Mouse (Mus musculus) forebrain, embryonic 14.5 days (tissue): ENCODE measurements around the gene Tnfrsf1b. TPM values are rescaled to one million over a fixed set of nuclear protein-coding genes. Genes with fewer than 3 reads are reported as not detected.

Source experiments
- ATAC-seq: fragments of 200-750 bp; cut with Nextera tagmentation; 2 replicates; pipeline ENCODE4 v1.8.0; 2017; ENCODE audit warnings: mild to moderate bottlenecking, moderate library complexity
- DNase-seq: peaks from one replicate; pipeline ENCODE4 v3.0.0-alpha.2; 2015; ENCODE audit warnings: low spot score
- H3K27ac ChIP-seq: fragments of 300-500 bp; sonication (generic); 2 replicates; pipeline ENCODE4 v1.5.1; 2014; ENCODE audit warnings: low read depth, mild to moderate bottlenecking, control low read depth, low read length, moderate library complexity
- H3K27me3 ChIP-seq: fragments of 300-500 bp; sonication (generic); replicated peaks from 2 replicates; pipeline ENCODE4 v1.6.1; 2014; ENCODE audit warnings: low read length, control low read depth, mixed read lengths; ENCODE audit not compliant: control insufficient read depth, insufficient read depth
- H3K36me3 ChIP-seq: fragments of 300-500 bp; sonication (generic); 2 replicates; pipeline ENCODE4 v1.6.1; 2014; ENCODE audit warnings: low read length, control low read depth; ENCODE audit not compliant: control insufficient read depth, insufficient read depth
- H3K4me1 ChIP-seq: fragments of 300-500 bp; sonication (generic); 2 replicates; pipeline ENCODE4 v1.6.1; 2014; ENCODE audit warnings: antibody characterized with exemption, low read length, control low read depth; ENCODE audit not compliant: control insufficient read depth, insufficient read depth
- H3K4me2 ChIP-seq: fragments of 300-500 bp; sonication (generic); 2 replicates; pipeline ENCODE4 v1.6.1; 2014; ENCODE audit warnings: mild to moderate bottlenecking, control low read depth, low read length
- H3K4me3 ChIP-seq: fragments of 300-500 bp; sonication (generic); 2 replicates; pipeline ENCODE4 v1.5.1; 2014; ENCODE audit warnings: low read depth, low read length, control low read depth
- H3K9ac ChIP-seq: fragments of 300-500 bp; sonication (generic); 2 replicates; pipeline ENCODE4 v1.6.1; 2014; ENCODE audit warnings: mild to moderate bottlenecking, low read length, control low read depth, moderate library complexity
- H3K9me3 ChIP-seq: fragments of 300-500 bp; sonication (generic); replicated peaks from 2 replicates; pipeline ENCODE4 v1.6.1; 2016; ENCODE audit warnings: low read length, control low read depth, mixed read lengths; ENCODE audit not compliant: control insufficient read depth
- WGBS: fragments of 180-500 bp; shearing (Covaris S2); extraction: QIAGEN DNeasy Blood & Tissue Kit; methylation state at CpG from one replicate; pipeline ENCODE4 v1.1.7; 2014; 5-methylcytosine and 5-hydroxymethylcytosine counted together
- polyA plus RNA-seq: library from polyadenylated mRNA; unstranded; fragments of >200 nt; fragmentation: Nextera tagmentation; extraction: Ambion mirVana; gene quantifications from 2 replicates; pipeline ENCODE4 v1.2.1, GENCODE M21; 2014

Gene Tnfrsf1b
- polyA plus RNA-seq, 1 experiment from 2014 or later: 1.9 TPM

DNA sequence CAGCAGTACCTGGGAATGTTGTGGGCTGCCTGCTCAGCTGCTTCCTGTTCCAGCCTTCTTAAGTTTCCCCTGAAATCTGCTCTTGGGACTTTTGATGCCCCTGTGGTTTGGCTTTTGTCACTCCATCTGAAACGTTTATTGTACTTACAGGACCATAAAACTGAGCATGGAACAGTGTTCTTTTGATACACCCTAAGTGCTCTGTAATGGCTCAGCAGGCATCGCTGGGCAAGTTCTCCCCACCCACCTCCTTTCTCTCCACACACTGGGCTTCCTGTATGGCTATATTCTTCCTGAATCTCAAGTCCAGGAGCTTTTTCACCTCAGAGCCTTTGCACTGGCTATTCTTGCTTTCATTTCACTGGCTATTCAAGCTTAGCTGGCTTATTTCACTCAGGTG is 18.1 kb upstream of the Tnfrsf1b start:
- no peak for ATAC-seq
- H3K4me1 ChIP-seq: no peaks in the 10 kb centered on the region
- no peaks in the 10 kb centered on the region for H3K9me3 ChIP-seq

DNA sequence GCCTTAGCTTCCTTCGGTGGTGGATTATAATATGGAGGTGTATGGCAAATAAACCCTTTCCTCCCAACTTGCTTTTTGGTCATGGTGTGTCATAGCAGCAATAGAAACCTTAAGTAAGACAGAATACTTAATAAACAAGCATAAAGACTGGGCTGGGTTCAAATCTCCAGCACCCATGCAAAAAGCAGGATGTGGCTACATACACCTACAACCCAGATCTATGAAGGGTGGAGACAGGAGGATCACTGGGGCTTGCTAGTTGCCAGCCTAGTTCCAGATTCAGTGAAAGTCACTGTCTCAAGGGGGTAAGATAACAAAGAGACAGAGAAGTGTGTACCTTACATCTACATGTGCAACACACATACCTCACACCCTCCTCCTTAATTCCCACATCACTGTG is 16.9 kb upstream of the Tnfrsf1b start:
- WGBS: 89% methylated on average over 1 of the region's 1 CpGs
- H3K36me3 ChIP-seq: no peaks in the 10 kb centered on the region
- no peaks in the 10 kb centered on the region for H3K4me1 ChIP-seq
- no peak overlapping the region for H3K4me2 ChIP-seq
- H3K4me3 ChIP-seq: no peak overlapping the region
- no peaks in the 10 kb centered on the region for H3K27me3 ChIP-seq
- DNase-seq (no peak), ATAC-seq (no peak)
- H3K9me3 ChIP-seq: no peaks in the 10 kb centered on the region
- no peak overlapping the region for H3K9ac ChIP-seq
- no peak overlapping the region for H3K27ac ChIP-seq

More for the DNA sequence above, 18.1 kb upstream of the Tnfrsf1b start:
- no peak overlapping the region for H3K9ac ChIP-seq
- DNase-seq: no peak
- H3K27me3 ChIP-seq: no peaks in the 10 kb centered on the region
- no peak overlapping the region for H3K4me3 ChIP-seq
- H3K27ac ChIP-seq: no peak overlapping the region
- 43% methylated on average over 2 of the region's 2 CpGs for WGBS
- no peak overlapping the region for H3K4me2 ChIP-seq
- H3K36me3 ChIP-seq: no peaks in the 10 kb centered on the region

DNA sequence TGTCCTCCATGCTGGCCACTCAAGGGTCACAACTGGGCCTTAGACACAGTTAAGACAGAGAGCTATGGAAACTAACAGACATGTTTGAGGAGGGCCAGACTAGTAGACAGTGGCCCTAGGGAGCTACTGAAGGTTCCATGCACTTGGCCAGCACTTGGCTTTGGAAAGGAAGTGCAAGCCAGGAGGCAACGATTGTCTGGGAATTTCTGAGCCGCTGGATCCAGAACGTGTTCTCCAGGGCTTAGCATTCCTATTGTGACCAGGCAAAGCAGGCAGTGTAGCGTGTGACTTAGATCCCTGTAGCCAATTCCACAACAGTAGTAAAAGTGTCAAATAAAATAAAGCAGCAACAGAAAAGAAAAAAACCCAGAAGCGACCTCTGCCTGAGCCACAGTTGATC is 14.1 kb upstream of the Tnfrsf1b start:
- WGBS: 87% methylated on average over 5 of the region's 5 CpGs
- no peak overlapping the region for H3K9ac ChIP-seq
- ATAC-seq (no peak), DNase-seq (no peak)
- H3K27ac ChIP-seq: no peak overlapping the region
- no peak overlapping the region for H3K4me2 ChIP-seq
- no peaks in the 10 kb centered on the region for H3K27me3 ChIP-seq
- H3K9me3 ChIP-seq: no peaks in the 10 kb centered on the region
- H3K4me3 ChIP-seq: no peak overlapping the region
- no peaks in the 10 kb centered on the region for H3K4me1 ChIP-seq
- no peaks in the 10 kb centered on the region for H3K36me3 ChIP-seq

DNA sequence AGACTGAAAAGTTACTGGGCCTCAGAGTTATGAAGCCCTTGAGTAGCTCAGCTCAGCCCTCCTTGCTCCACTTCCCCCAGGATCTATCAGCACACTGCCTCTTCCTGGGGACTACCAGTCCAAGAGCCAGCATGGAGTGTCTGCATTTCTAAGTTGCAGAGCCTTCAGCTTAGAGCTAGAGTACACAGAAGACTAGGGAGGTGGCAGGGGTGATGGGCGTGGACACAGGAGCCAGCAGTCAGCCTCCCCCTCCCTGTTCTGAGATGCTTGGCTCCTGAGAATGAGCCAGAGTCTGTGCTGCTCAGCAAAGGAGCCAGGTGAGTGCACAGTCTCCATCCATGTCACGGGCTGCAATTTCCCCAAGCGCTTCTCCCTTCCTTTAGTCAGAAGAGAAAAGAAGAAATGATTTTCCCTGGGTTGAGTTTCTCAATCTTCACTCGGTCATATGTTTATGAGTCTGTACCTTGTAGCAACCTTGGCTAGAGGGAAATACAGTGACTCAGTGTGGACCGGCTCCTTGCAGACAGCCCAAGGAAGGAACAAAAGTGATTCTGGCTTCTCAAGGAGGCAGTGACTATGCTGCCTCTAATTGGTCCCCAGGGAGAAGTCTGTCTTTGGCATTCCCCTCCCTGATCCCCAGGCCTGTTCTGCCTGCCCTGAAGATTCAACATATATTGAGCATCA is 11.2 kb upstream of the Tnfrsf1b start:
- H3K27ac ChIP-seq: no peak overlapping the region
- H3K4me3 ChIP-seq: no peak overlapping the region
- H3K9ac ChIP-seq: no peak overlapping the region
- H3K4me2 ChIP-seq: no peak overlapping the region
- H3K27me3 ChIP-seq: no peaks in the 10 kb centered on the region
- ATAC-seq (no peak), DNase-seq (no peak)
- H3K4me1 ChIP-seq: no peaks in the 10 kb centered on the region
- H3K9me3 ChIP-seq: no peaks in the 10 kb centered on the region
- no peaks in the 10 kb centered on the region for H3K36me3 ChIP-seq
- 62% methylated on average over 5 of the region's 5 CpGs for WGBS

- WGBS: 88% methylated on average over 5 of the region's 5 CpGs
- H3K27me3 ChIP-seq: no peaks in the 10 kb centered on the region
- no peak overlapping the region for H3K27ac ChIP-seq
- DNase-seq (no peak), ATAC-seq (no peak)
- H3K9me3 ChIP-seq: no peaks in the 10 kb centered on the region
- H3K4me1 ChIP-seq: no peaks in the 10 kb centered on the region
- H3K4me2 ChIP-seq: no peak overlapping the region
- H3K36me3 ChIP-seq: no peaks in the 10 kb centered on the region
- no peak overlapping the region for H3K9ac ChIP-seq
- H3K4me3 ChIP-seq: no peak overlapping the region
Measured at GRCm38 (mm10) chr4:145256144-145256543, 9.5 kb upstream of the Tnfrsf1b start.

DNA sequence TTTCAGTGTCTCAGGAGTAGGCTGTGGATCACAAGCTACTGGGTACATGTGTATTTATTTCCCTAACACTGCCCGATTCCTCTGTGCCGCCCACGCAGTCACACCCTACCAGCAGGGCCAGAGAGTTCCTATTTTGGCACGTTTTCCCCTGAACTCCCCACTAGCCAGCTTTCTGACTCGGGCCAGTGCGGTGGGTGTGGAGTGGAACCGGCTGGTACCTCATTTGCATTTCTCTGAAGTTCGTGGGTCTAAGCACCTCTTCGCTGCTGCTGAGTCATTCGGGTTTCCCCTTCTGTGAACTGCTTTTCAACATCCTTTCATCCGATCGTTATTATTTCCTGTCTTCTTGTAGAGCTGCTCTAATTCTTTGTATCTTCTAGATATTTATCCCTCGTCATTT is 7.7 kb upstream of the Tnfrsf1b start:
- 51% methylated on average over 13 of the region's 13 CpGs for WGBS

GRCm38 (mm10) chr4:145252611-145253010 is 5.9 kb upstream of the Tnfrsf1b start:
- no peaks in the 10 kb centered on the region for H3K27me3 ChIP-seq
- no peak overlapping the region for H3K4me2 ChIP-seq
- no peak for ATAC-seq
- no peak overlapping the region for H3K27ac ChIP-seq
- no peaks in the 10 kb centered on the region for H3K9me3 ChIP-seq
- no peaks in the 10 kb centered on the region for H3K4me1 ChIP-seq
- H3K9ac ChIP-seq: no peak overlapping the region
- WGBS: 91% methylated on average over 8 of the region's 8 CpGs
- no peaks in the 10 kb centered on the region for H3K36me3 ChIP-seq
- H3K4me3 ChIP-seq: no peak overlapping the region
- no peak for DNase-seq

More for the DNA sequence above, 7.7 kb upstream of the Tnfrsf1b start:
- no peaks in the 10 kb centered on the region for H3K9me3 ChIP-seq
- no peaks in the 10 kb centered on the region for H3K4me1 ChIP-seq
- H3K4me2 ChIP-seq: no peak overlapping the region
- H3K27me3 ChIP-seq: no peaks in the 10 kb centered on the region
- ATAC-seq (no peak), DNase-seq (no peak)
- H3K36me3 ChIP-seq: no peaks in the 10 kb centered on the region
- no peak overlapping the region for H3K9ac ChIP-seq
- H3K27ac ChIP-seq: no peak overlapping the region
- H3K4me3 ChIP-seq: no peak overlapping the region

- 94% methylated on average over 4 of the region's 4 CpGs for WGBS
- ATAC-seq: no peak
- Histone ChIP-seq H3K4me1 (0 out of 2 replicates have a peak, but pooled peaks cover 2% of the 10 kb centered on the region), H3K36me3 (no peaks in the 10 kb centered on the region), H3K4me2 (no peak overlapping the region), H3K9ac (no peak overlapping the region), H3K27ac (no peak overlapping the region), H3K4me3 (no peak overlapping the region), H3K9me3 (no peaks in the 10 kb centered on the region), H3K27me3 (peaks cover 3% of the 10 kb centered on the region; the same call in 1 of the 2 replicates)
- DNase-seq: no peak
Measured at GRCm38 (mm10) chr4:145251546-145251945, 4.9 kb upstream of the Tnfrsf1b start.

DNA sequence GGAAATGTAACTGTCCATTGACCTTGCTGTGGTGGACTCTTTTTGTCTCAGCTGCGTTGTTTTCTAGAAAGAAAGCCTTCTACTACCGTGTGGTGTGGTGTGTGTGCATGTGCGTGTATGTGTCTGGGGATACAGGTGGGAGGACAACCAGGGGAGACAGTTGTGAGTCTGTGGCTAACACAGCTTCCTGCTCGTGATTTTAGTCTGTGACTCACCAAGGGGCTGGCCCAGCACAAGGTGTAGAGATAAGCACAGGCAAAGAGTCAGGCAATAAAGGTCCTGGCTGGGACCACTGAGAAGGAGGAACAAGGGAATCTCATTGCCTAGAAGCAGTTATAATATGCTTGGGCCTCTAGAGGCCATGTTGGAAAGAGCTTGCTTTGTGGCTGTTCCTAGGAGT is 3.3 kb upstream of the Tnfrsf1b start:
- Histone ChIP-seq H3K27ac (no peak overlapping the region), H3K4me3 (no peak overlapping the region), H3K9ac (no peak overlapping the region), H3K9me3 (no peaks in the 10 kb centered on the region), H3K27me3 (peaks cover 5% of the 10 kb centered on the region; the same call in 1 of the 2 replicates), H3K36me3 (no peaks in the 10 kb centered on the region), H3K4me2 (no peak overlapping the region), H3K4me1 (0 out of 2 replicates have a peak, but pooled peaks cover 2% of the 10 kb centered on the region)
- no peak for ATAC-seq
- WGBS: 85% methylated on average over 4 of the region's 4 CpGs
- no peak for DNase-seq
